Mouse (Mus musculus) ES-Bruce4 (cell line): ENCODE results near the gene Eif4ebp2.

Experiments
- CTCF ChIP-seq: IDR thresholded peaks from one replicate; pipeline ENCODE4 v1.8.1; 2011; ENCODE audit warnings: low read depth, low read length
- EP300 ChIP-seq: IDR thresholded peaks from 2 replicates; pipeline ENCODE4 v1.6.1; 2011; ENCODE audit warnings: low read depth, low read length; ENCODE audit not compliant: insufficient read depth

DNA sequence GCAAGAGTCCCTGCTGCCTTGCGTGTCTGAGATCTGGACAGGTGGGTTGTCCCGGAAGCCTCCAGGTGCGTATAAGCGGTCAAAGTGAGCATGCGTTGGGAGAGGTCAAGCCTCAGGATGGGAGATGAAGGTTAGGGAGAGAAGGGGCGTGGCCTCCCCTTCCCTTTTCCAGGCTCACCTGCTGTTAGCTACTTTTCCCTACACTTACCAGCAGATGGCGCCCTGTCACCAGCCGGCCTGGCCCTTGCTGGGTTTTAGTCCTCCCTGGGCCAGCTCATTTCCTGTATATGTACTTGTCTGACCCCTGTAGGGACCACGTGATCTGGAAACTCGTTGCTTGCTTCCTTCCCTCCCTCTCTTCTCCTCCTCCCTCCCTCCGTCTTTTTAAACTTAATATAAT is 39.6 kb upstream of the Eif4ebp2 start:
- peak; percentile 74; the same call in 1 of the 2 replicates for TF ChIP-seq EP300
- TF ChIP-seq CTCF: peak; percentile 98
